Mouse (Mus musculus) embryonic facial prominence, embryonic 11.5 days (tissue): ENCODE measurements around the gene Gm28372. TPM values are rescaled to one million over a fixed set of nuclear protein-coding genes. Genes with fewer than 3 reads are reported as not detected.

ENCODE experiments used
- ATAC-seq: fragments of 200-750 bp; cut with Nextera tagmentation; replicated peaks from 2 replicates; pipeline ENCODE4 v1.8.0; 2017; ENCODE audit warnings: low read depth; ENCODE audit not compliant: insufficient number of reproducible peaks, low FRiP score, low TSS enrichment
- DNase-seq: peaks from one replicate; pipeline ENCODE4 v3.0.0-alpha.2; 2015; ENCODE audit warnings: low spot score
- H3K27ac ChIP-seq: fragments of 300-500 bp; sonication (generic); replicated peaks from 2 replicates; pipeline ENCODE4 v1.5.1; 2014; ENCODE audit warnings: mild to moderate bottlenecking, low read depth, low read length, control low read depth
- H3K27me3 ChIP-seq: fragments of 300-500 bp; sonication (generic); 2 replicates; pipeline ENCODE4 v1.6.1; 2014; ENCODE audit warnings: mild to moderate bottlenecking, low read length, moderate library complexity, mixed read lengths; ENCODE audit not compliant: control insufficient read depth, insufficient read depth
- H3K36me3 ChIP-seq: fragments of 300-500 bp; sonication (generic); replicated peaks from 2 replicates; pipeline ENCODE4 v1.6.1; 2014; ENCODE audit warnings: low read depth, mild to moderate bottlenecking, low read length, moderate library complexity, mixed read lengths; ENCODE audit not compliant: control insufficient read depth, insufficient read depth
- H3K4me1 ChIP-seq: fragments of 300-500 bp; sonication (generic); 2 replicates; pipeline ENCODE4 v1.6.1; 2014; ENCODE audit warnings: low read length, mixed read lengths; ENCODE audit not compliant: control insufficient read depth, insufficient read depth
- H3K4me2 ChIP-seq: fragments of 300-500 bp; sonication (generic); 2 replicates; pipeline ENCODE4 v1.6.1; 2014; ENCODE audit warnings: low read depth, mild to moderate bottlenecking, control low read depth, low read length, moderate library complexity
- H3K4me3 ChIP-seq: fragments of 300-500 bp; sonication (generic); 2 replicates; pipeline ENCODE4 v1.5.1; 2014; ENCODE audit warnings: low read depth, low read length, control low read depth
- H3K9ac ChIP-seq: fragments of 300-500 bp; sonication (generic); replicated peaks from 2 replicates; pipeline ENCODE4 v1.6.1; 2014; ENCODE audit warnings: mild to moderate bottlenecking, control low read depth, low read length
- H3K9me3 ChIP-seq: fragments of 300-500 bp; sonication (generic); replicated peaks from 2 replicates; pipeline ENCODE4 v1.6.1; 2016; ENCODE audit warnings: mild to moderate bottlenecking, low read length, inconsistent platforms, mixed read lengths; ENCODE audit not compliant: control insufficient read depth
- whole genome bisulfite sequencing: fragments of 180-500 bp; shearing (Covaris S2); extraction: QIAGEN DNeasy Blood & Tissue Kit; methylation state at CpG from one replicate; pipeline ENCODE4 v1.1.7; 2014; 5-methylcytosine and 5-hydroxymethylcytosine counted together
- polyA plus RNA-seq: library from polyadenylated mRNA; unstranded; fragments of >200 nt; fragmentation: Nextera tagmentation; extraction: Ambion mirVana; gene quantifications from 2 replicates; pipeline ENCODE4 v1.2.1, GENCODE M21; 2014

The Gm28372 gene
- polyA plus RNA-seq, 1 experiment from 2014 or later = not detected

- H3K27me3 ChIP-seq = no peaks in the 10 kb centered on the region
- no peak overlapping the region for H3K9ac ChIP-seq
- no peak overlapping the region for H3K27ac ChIP-seq
- no peaks in the 10 kb centered on the region; the same call in 1 of the 2 replicates for H3K36me3 ChIP-seq
- H3K9me3 ChIP-seq = no peaks in the 10 kb centered on the region
- no peak overlapping the region for H3K4me2 ChIP-seq
- 90% methylated on average over 3 of the region's 3 CpGs for WGBS
- DNase-seq = no peak
- no peak for ATAC-seq
- H3K4me1 ChIP-seq = no peaks in the 10 kb centered on the region
- H3K4me3 ChIP-seq = no peak overlapping the region
Measured at GRCm38 (mm10) chr2:130432157-130432556, 27.1 kb downstream of the Gm28372 start.

GRCm38 (mm10) chr2:130433152-130433551 lies 28.1 kb downstream of the Gm28372 start:
- no peaks in the 10 kb centered on the region for H3K4me1 ChIP-seq
- no peak overlapping the region for H3K9ac ChIP-seq
- no peak overlapping the region for H3K4me2 ChIP-seq
- H3K36me3 ChIP-seq = no peaks in the 10 kb centered on the region; the same call in 1 of the 2 replicates
- peak; percentile 79 for DNase-seq
- H3K27ac ChIP-seq = no peak overlapping the region
- H3K4me3 ChIP-seq = no peak overlapping the region
- H3K9me3 ChIP-seq = no peaks in the 10 kb centered on the region
- WGBS = 26% methylated on average over 4 of the region's 4 CpGs
- no peak for ATAC-seq
- H3K27me3 ChIP-seq = no peaks in the 10 kb centered on the region

GRCm38 (mm10) chr2:130436769-130437168 lies 31.7 kb downstream of the Gm28372 start:
- Histone ChIP-seq H3K4me3 (no peak overlapping the region), H3K9me3 (no peaks in the 10 kb centered on the region), H3K27me3 (no peaks in the 10 kb centered on the region), H3K9ac (no peak overlapping the region), H3K36me3 (peaks cover 8% of the 10 kb centered on the region), H3K27ac (no peak overlapping the region), H3K4me1 (no peaks in the 10 kb centered on the region), H3K4me2 (no peak overlapping the region)
- no peak for DNase-seq
- no peak for ATAC-seq
- WGBS = 96% methylated on average over 1 of the region's 1 CpGs

- 86% methylated on average over 3 of the region's 3 CpGs for WGBS
- H3K27me3 ChIP-seq = no peaks in the 10 kb centered on the region
- no peak overlapping the region for H3K4me3 ChIP-seq
Measured at GRCm38 (mm10) chr2:130438861-130439260, 33.8 kb downstream of the Gm28372 start.

GRCm38 (mm10) chr2:130439840-130440480 lies 34.9 kb downstream of the Gm28372 start:
- Histone ChIP-seq H3K9me3 (no peaks in the 10 kb centered on the region), H3K36me3 (peaks cover 17% of the 10 kb centered on the region), H3K27me3 (no peaks in the 10 kb centered on the region), H3K27ac (no peak overlapping the region), H3K9ac (no peak overlapping the region), H3K4me2 (no peak overlapping the region), H3K4me1 (no peaks in the 10 kb centered on the region), H3K4me3 (no peak overlapping the region)
- ATAC-seq (no peak), DNase-seq (no peak)
- WGBS = 88% methylated on average over 4 of the region's 4 CpGs

More at GRCm38 (mm10) chr2:130438861-130439260, 33.8 kb downstream of the Gm28372 start:
- Histone ChIP-seq H3K4me2 (no peak overlapping the region), H3K9ac (no peak overlapping the region), H3K27ac (no peak overlapping the region), H3K9me3 (no peaks in the 10 kb centered on the region), H3K4me1 (no peaks in the 10 kb centered on the region), H3K36me3 (peaks cover 14% of the 10 kb centered on the region)
- ATAC-seq (no peak), DNase-seq (no peak)

- ATAC-seq (no peak), DNase-seq (no peak)
- Histone ChIP-seq H3K4me1 (no peaks in the 10 kb centered on the region), H3K27me3 (no peaks in the 10 kb centered on the region), H3K27ac (no peak overlapping the region), H3K9me3 (no peaks in the 10 kb centered on the region), H3K4me3 (no peak overlapping the region), H3K36me3 (peaks cover 17% of the 10 kb centered on the region), H3K4me2 (no peak overlapping the region), H3K9ac (no peak overlapping the region)
- WGBS = 85% methylated on average over 10 of the region's 10 CpGs
Measured at GRCm38 (mm10) chr2:130442162-130442561, 37.1 kb downstream of the Gm28372 start.

- no peak for DNase-seq
- H3K9ac ChIP-seq = no peak overlapping the region
- no peaks in the 10 kb centered on the region for H3K9me3 ChIP-seq
- no peaks in the 10 kb centered on the region for H3K27me3 ChIP-seq
- H3K4me2 ChIP-seq = no peak overlapping the region
- no peak overlapping the region for H3K27ac ChIP-seq
- no peaks in the 10 kb centered on the region for H3K4me1 ChIP-seq
- no peak for ATAC-seq
- H3K36me3 ChIP-seq = peaks cover 3% of the 10 kb centered on the region; the same call in 1 of the 2 replicates
- H3K4me3 ChIP-seq = no peak overlapping the region
Measured at GRCm38 (mm10) chr2:130448449-130448848, 43.4 kb downstream of the Gm28372 start.

- Histone ChIP-seq H3K9me3 (no peaks in the 10 kb centered on the region), H3K4me3 (peak overlapping the region; percentile 92), H3K4me2 (peak overlapping the region; percentile 86), H3K27me3 (no peaks in the 10 kb centered on the region), H3K9ac (peak overlapping the region; percentile 83), H3K4me1 (no peaks in the 10 kb centered on the region), H3K27ac (no peak overlapping the region), H3K36me3 (peaks cover 2% of the 10 kb centered on the region; the same call in 1 of the 2 replicates)
- WGBS = 9% methylated on average over 17 of the region's 17 CpGs
- DNase-seq = peak; percentile 36
- peak; percentile 35; the same call in 1 of the 2 replicates for ATAC-seq
Measured at GRCm38 (mm10) chr2:130449021-130449793, 44.2 kb downstream of the Gm28372 start.
